Mouse (Mus musculus): ENCODE results near the gene Rflna. TPM values are rescaled to one million over a fixed set of nuclear protein-coding genes. Genes with fewer than 3 reads are reported as not detected.

Gene Rflna
- polyA plus RNA-seq, 1 experiment from 2014 or later, result 5.0 TPM

GRCm38 (mm10) chr5:125056696-125057554, 53.9 kb downstream of the Rflna start:
- WGBS, result 10% methylated on average over 19 of the region's 19 CpGs
- H3K4me2 ChIP-seq, result peak overlapping the region; percentile 61
- H3K27ac ChIP-seq, result peak overlapping the region; percentile 92
- no peaks in the 10 kb centered on the region for H3K27me3 ChIP-seq
- H3K9ac ChIP-seq, result 0 out of 2 replicates have a peak overlapping the region, but pooled peaks have one; percentile 8
- H3K4me3 ChIP-seq (replicated peaks), result peak overlapping the region; percentile 33
- peaks cover 95% of the 10 kb centered on the region for H3K4me1 ChIP-seq
- ATAC-seq (replicated peaks; ENCODE audit: low FRiP score), result peak; percentile 42
- no peaks in the 10 kb centered on the region for H3K9me3 ChIP-seq (replicated peaks)
- H3K36me3 ChIP-seq, result peaks cover 37% of the 10 kb centered on the region

GRCm38 (mm10) chr5:125057555-125058266, 54.7 kb downstream of the Rflna start:
- Histone ChIP-seq H3K36me3 (peaks cover 32% of the 10 kb centered on the region), H3K27me3 (no peaks in the 10 kb centered on the region), H3K9ac (peak overlapping the region; percentile 15; the same call in 1 of the 2 replicates), H3K4me3 (replicated peaks) (peak overlapping the region; percentile 33), H3K9me3 (replicated peaks) (no peaks in the 10 kb centered on the region), H3K4me2 (peak overlapping the region; percentile 61), H3K4me1 (peaks cover 92% of the 10 kb centered on the region), H3K27ac (peak overlapping the region; percentile 92)
- ATAC-seq (replicated peaks; ENCODE audit: low FRiP score), result peak; percentile 23
- WGBS, result 8% methylated on average over 29 of the region's 29 CpGs

GRCm38 (mm10) chr5:125058267-125058668, 55.2 kb downstream of the Rflna start:
- WGBS, result 2% methylated on average over 27 of the region's 29 CpGs
- Histone ChIP-seq H3K4me1 (peaks cover 92% of the 10 kb centered on the region), H3K9ac (peak overlapping the region; percentile 15), H3K27me3 (no peaks in the 10 kb centered on the region), H3K36me3 (peaks cover 27% of the 10 kb centered on the region), H3K9me3 (replicated peaks) (no peaks in the 10 kb centered on the region), H3K4me3 (replicated peaks) (peak overlapping the region; percentile 33), H3K4me2 (peak overlapping the region; percentile 61), H3K27ac (peak overlapping the region; percentile 92)
- ATAC-seq (replicated peaks; ENCODE audit: low FRiP score), result peak; percentile 38

Other genes with a start within 250 kb of the Rflna start
- gene Ccdc92, start 140.8 kb upstream of the Rflna start, polyA plus RNA-seq (2015; fragmentation: Nextera tagmentation; extraction: Ambion mirVana), result 9.1 and 9.7 TPM in 2 replicates
- 118 and 126 TPM in 2 replicates for gene Zfp664, start 140.5 kb upstream of the Rflna start, polyA plus RNA-seq (2015; fragmentation: Nextera tagmentation; extraction: Ambion mirVana)
- gene Ncor2, start 176.0 kb downstream of the Rflna start, polyA plus RNA-seq (2015; fragmentation: Nextera tagmentation; extraction: Ambion mirVana), result 27.5 and 28.8 TPM in 2 replicates